ENCODE assay signal across 8 mouse cellular contexts in the genomic region with DNA sequence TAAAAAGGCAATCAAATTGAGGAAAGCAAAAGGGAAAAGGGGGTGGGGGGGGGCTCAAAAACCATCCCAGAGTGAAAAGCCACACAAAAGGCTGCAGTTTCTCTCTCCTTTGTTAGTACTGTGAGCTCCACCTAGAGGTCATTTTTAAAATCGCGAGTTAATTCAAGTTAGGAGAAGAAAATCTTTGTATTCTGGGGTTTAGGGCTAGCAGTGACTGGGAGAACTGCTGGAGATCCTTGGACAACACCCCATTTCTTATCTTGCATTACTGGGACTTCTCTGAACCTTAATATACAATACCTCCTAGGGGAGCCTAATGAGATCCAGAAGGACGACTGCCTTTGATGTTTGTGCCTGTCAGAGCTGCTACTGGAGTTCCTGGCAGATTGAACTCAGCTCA.
DNase-seq lines count a peak whose midpoint lies in the region; ATAC-seq lines count a peak whose summit lies in the region.

No protein-coding gene starts in this region.

- no peak overlapping the region for H3K27ac ChIP-seq in kidney, embryonic 14.5 days (ENCODE audit: low read depth, low read length)

- DNase-seq in kidney, adult 8-10 months = no peak
- peak; percentile 17 for DNase-seq in MEL-GATA-1-ER (ENCODE audit: extremely low read depth, low read depth)
- peak; percentile 31 to 33 for DNase-seq in cerebellum, postnatal 25 days
- DNase-seq in induced T-regulatory cell, adult 2 months (ENCODE audit: low read depth) = peak; percentile 18
- peak; percentile 78 for DNase-seq in retina, postnatal 1 day
- no peak for DNase-seq in adrenal gland, postnatal 14 days
- DNase-seq in layer of hippocampus, postnatal 36 days = no peak

- H3K36me3 ChIP-seq in kidney, embryonic 14.5 days (ENCODE audit: control insufficient read depth, insufficient read depth, low read length) = no peaks in the 10 kb centered on the region

- H3K9me3 ChIP-seq in kidney, embryonic 14.5 days (ENCODE audit: control insufficient read depth, low read length) = no peaks in the 10 kb centered on the region

- H3K9ac ChIP-seq in kidney, embryonic 14.5 days (ENCODE audit: low read depth, low read length) = no peak overlapping the region

- no peak overlapping the region for H3K4me3 ChIP-seq in kidney, embryonic 14.5 days (ENCODE audit: low read length)

- 0 out of 2 replicates have a peak, but pooled peaks have one; percentile 24 for ATAC-seq in kidney, embryonic 14.5 days (ENCODE audit: low FRiP score, low TSS enrichment)

- H3K4me1 ChIP-seq in kidney, embryonic 14.5 days (ENCODE audit: control insufficient read depth, insufficient read depth, low read length) = no peaks in the 10 kb centered on the region

- WGBS in kidney, embryonic 14.5 days = 20% methylated on average over 3 of the region's 3 CpGs

- H3K27me3 ChIP-seq in kidney, embryonic 14.5 days (ENCODE audit: control insufficient read depth, insufficient read depth, low read length) = no peaks in the 10 kb centered on the region

- H3K4me2 ChIP-seq in kidney, embryonic 14.5 days (replicated peaks; ENCODE audit: low read depth, low read length) = no peak overlapping the region

Comparison
In these comparisons a context has a peak if more than half of its experiments do, and no peak if none do; other contexts are left out.
1. DNase-seq: peak in MEL-GATA-1-ER (single experiment), cerebellum, postnatal 25 days (2 of 2), induced T-regulatory cell, adult 2 months (single experiment) and retina, postnatal 1 day (single experiment); none in kidney, adult 8-10 months (0 of 2), adrenal gland, postnatal 14 days (single experiment) and layer of hippocampus, postnatal 36 days (0 of 2).